Mouse (Mus musculus): ENCODE data around the gene Sdc1. TPM values are rescaled to one million over a fixed set of nuclear protein-coding genes. Genes with fewer than 3 reads are reported as not detected.

The Sdc1 gene
- polyA plus RNA-seq, 1 experiment from 2014 or later, result 208 TPM

DNA sequence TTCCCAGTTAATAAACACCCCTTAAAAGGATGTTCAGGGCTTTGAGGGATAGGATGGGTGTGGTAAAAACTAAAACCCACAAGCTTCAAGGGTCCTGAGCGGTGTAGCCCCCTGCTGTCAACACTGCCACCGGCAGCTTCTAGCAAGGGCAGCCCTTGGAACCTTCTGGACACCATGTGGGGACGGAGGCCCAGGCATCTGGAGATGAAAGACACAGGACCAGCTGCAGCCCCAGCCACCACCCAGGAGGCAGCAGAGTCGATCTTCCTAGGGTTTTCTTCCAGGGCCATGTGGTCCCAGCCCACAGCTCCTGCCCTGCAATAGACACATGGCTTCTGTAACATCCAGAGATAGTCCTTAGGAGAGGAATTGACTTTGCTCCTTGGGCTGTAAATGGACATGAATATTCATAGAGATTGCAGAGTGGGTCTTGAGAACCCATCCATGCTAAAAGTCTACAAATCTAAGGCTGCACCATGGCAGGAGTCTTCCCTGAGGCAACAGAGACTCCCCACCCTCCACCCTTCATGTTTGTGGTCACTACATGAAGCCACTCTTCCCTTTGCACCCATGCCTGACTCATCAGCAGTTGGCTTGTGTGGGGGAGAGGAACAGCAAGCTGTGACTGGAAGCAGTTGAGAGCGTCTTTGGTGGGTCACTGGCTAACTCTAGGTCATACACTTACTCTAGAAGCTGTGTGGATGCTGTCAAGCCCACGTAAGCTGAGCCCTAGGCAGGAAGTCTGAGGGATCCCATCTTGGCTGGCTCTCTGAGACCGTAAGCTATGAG lies 34.0 kb downstream of the Sdc1 start:
- no peak overlapping the region for H3K9ac ChIP-seq
- no peak overlapping the region for H3K4me3 ChIP-seq
- peaks cover 19% of the 10 kb centered on the region for H3K4me1 ChIP-seq
- no peak overlapping the region for H3K27ac ChIP-seq
- no peaks in the 10 kb centered on the region for H3K9me3 ChIP-seq
- no peak for ATAC-seq (ENCODE audit: insufficient number of reproducible peaks, insufficient read depth, low FRiP score, low TSS enrichment, low read depth)
- no peaks in the 10 kb centered on the region for H3K27me3 ChIP-seq
- no peaks in the 10 kb centered on the region for H3K36me3 ChIP-seq
- H3K4me2 ChIP-seq, result no peak overlapping the region
- 78% methylated on average over 7 of the region's 7 CpGs for WGBS

GRCm38 (mm10) chr12:8809086-8809485 lies 38.0 kb downstream of the Sdc1 start:
- H3K4me2 ChIP-seq, result no peak overlapping the region
- H3K9me3 ChIP-seq, result no peaks in the 10 kb centered on the region
- no peak overlapping the region for H3K9ac ChIP-seq
- no peak overlapping the region for H3K27ac ChIP-seq
- 87% methylated on average over 2 of the region's 2 CpGs for WGBS
- H3K4me1 ChIP-seq, result peaks cover 19% of the 10 kb centered on the region
- ATAC-seq (ENCODE audit: insufficient number of reproducible peaks, insufficient read depth, low FRiP score, low TSS enrichment, low read depth), result no peak
- H3K36me3 ChIP-seq, result no peaks in the 10 kb centered on the region
- no peak overlapping the region for H3K4me3 ChIP-seq
- H3K27me3 ChIP-seq, result no peaks in the 10 kb centered on the region

- ATAC-seq (ENCODE audit: insufficient number of reproducible peaks, insufficient read depth, low FRiP score, low TSS enrichment, low read depth), result no peak
- Histone ChIP-seq H3K9ac (no peak overlapping the region), H3K36me3 (no peaks in the 10 kb centered on the region), H3K27me3 (no peaks in the 10 kb centered on the region), H3K9me3 (no peaks in the 10 kb centered on the region), H3K4me3 (no peak overlapping the region), H3K4me1 (peaks cover 16% of the 10 kb centered on the region), H3K27ac (no peak overlapping the region), H3K4me2 (no peak overlapping the region)
- 89% methylated on average over 6 of the region's 6 CpGs for WGBS
Observed at GRCm38 (mm10) chr12:8809626-8810025, 38.5 kb downstream of the Sdc1 start.

DNA sequence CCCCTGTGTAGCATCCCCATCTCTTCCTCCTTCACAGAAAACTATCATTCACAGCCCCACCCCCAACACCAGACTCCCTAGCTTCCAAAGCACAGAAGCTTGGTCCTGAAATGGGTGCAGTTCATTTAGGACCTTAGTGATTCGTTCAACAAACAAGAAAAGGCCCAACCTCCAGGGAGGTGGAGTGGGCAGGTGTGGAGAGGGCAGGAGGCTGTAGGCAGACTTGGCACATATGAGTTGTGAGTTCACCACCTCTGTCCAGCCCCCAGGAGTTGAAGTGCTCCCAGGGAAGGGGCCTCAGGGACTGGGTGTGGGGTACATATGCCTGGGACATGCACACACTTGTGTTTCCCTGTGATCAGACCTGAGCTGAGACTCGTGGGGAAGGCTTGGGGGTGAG lies 39.8 kb downstream of the Sdc1 start:
- no peaks in the 10 kb centered on the region for H3K9me3 ChIP-seq
- H3K27ac ChIP-seq, result no peak overlapping the region
- H3K4me2 ChIP-seq, result no peak overlapping the region
- no peaks in the 10 kb centered on the region for H3K27me3 ChIP-seq
- no peak for ATAC-seq (ENCODE audit: insufficient number of reproducible peaks, insufficient read depth, low FRiP score, low TSS enrichment, low read depth)
- no peak overlapping the region for H3K4me3 ChIP-seq
- no peak overlapping the region for H3K9ac ChIP-seq
- WGBS, result 51% methylated on average over 2 of the region's 2 CpGs
- no peaks in the 10 kb centered on the region for H3K36me3 ChIP-seq
- peaks cover 9% of the 10 kb centered on the region for H3K4me1 ChIP-seq

GRCm38 (mm10) chr12:8811441-8811871 lies 40.3 kb downstream of the Sdc1 start:
- H3K27ac ChIP-seq, result no peak overlapping the region
- no peaks in the 10 kb centered on the region for H3K9me3 ChIP-seq
- no peaks in the 10 kb centered on the region for H3K36me3 ChIP-seq
- ATAC-seq (ENCODE audit: insufficient number of reproducible peaks, insufficient read depth, low FRiP score, low TSS enrichment, low read depth), result no peak; the same call in 1 of the 2 replicates
- peaks cover 9% of the 10 kb centered on the region for H3K4me1 ChIP-seq
- H3K27me3 ChIP-seq, result no peaks in the 10 kb centered on the region
- 65% methylated on average over 6 of the region's 6 CpGs for WGBS
- H3K4me3 ChIP-seq, result no peak overlapping the region
- no peak overlapping the region; the same call in 1 of the 2 replicates for H3K9ac ChIP-seq
- no peak overlapping the region for H3K4me2 ChIP-seq

DNA sequence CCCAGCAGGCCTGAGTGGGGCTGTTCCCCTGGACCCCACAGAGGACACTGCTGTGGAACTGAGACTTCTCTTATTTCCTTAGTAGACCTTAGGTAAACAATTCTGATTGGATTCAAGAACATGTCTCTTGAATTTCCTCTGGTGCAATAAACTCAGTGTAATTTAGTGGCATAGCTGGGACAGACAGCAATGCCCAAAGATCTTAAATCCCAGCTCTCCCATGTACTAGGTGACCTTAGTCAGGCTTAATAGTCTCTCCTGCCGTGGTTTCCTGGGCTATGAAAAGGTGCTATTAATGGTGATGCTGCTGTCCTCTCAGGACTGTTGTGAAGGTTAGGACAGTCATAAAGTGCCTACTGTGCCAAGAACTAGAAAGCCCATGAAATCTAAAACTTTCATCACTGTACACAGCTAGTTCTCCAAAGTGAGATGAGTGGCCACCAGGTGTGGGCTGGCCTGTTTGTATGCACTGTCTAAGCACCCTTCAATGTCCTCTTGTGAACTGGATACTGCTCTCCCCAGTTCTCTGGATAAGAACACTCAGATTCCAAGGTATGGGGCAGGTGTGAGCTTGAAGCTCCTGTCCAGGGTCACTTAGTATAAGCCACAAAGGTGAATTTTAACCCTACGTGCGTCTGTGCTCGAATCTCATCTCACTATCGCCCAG lies 40.9 kb downstream of the Sdc1 start:
- no peaks in the 10 kb centered on the region for H3K36me3 ChIP-seq
- no peak overlapping the region for H3K27ac ChIP-seq
- H3K4me1 ChIP-seq, result peaks cover 9% of the 10 kb centered on the region
- no peak for ATAC-seq (ENCODE audit: insufficient number of reproducible peaks, insufficient read depth, low FRiP score, low TSS enrichment, low read depth)
- no peaks in the 10 kb centered on the region for H3K27me3 ChIP-seq
- H3K9me3 ChIP-seq, result no peaks in the 10 kb centered on the region
- no peak overlapping the region; the same call in 1 of the 2 replicates for H3K9ac ChIP-seq
- H3K4me2 ChIP-seq, result no peak overlapping the region
- WGBS, result 79% methylated on average over 5 of the region's 5 CpGs
- H3K4me3 ChIP-seq, result no peak overlapping the region

GRCm38 (mm10) chr12:8817467-8818232 lies 46.5 kb downstream of the Sdc1 start:
- no peaks in the 10 kb centered on the region for H3K27me3 ChIP-seq
- H3K4me2 ChIP-seq, result peak overlapping the region; percentile 26
- 26% methylated on average over 13 of the region's 13 CpGs for WGBS
- 0 out of 2 replicates have a peak overlapping the region, but pooled peaks have one; percentile 33 for H3K27ac ChIP-seq
- no peaks in the 10 kb centered on the region for H3K36me3 ChIP-seq
- peaks cover 9% of the 10 kb centered on the region for H3K4me1 ChIP-seq
- ATAC-seq (ENCODE audit: insufficient number of reproducible peaks, insufficient read depth, low FRiP score, low TSS enrichment, low read depth), result peak; percentile 64; the same call in 1 of the 2 replicates
- no peak overlapping the region for H3K9ac ChIP-seq
- no peak overlapping the region for H3K4me3 ChIP-seq
- H3K9me3 ChIP-seq, result no peaks in the 10 kb centered on the region

- 41% methylated on average over 3 of the region's 3 CpGs for WGBS
- Histone ChIP-seq H3K27me3 (no peaks in the 10 kb centered on the region), H3K36me3 (no peaks in the 10 kb centered on the region), H3K4me1 (peaks cover 9% of the 10 kb centered on the region), H3K27ac (0 out of 2 replicates have a peak overlapping the region, but pooled peaks have one; percentile 33), H3K4me2 (peak overlapping the region; percentile 26), H3K9ac (no peak overlapping the region), H3K4me3 (no peak overlapping the region), H3K9me3 (no peaks in the 10 kb centered on the region)
- no peak for ATAC-seq (ENCODE audit: insufficient number of reproducible peaks, insufficient read depth, low FRiP score, low TSS enrichment, low read depth)
Observed at GRCm38 (mm10) chr12:8818233-8818672, 47.1 kb downstream of the Sdc1 start.

DNA sequence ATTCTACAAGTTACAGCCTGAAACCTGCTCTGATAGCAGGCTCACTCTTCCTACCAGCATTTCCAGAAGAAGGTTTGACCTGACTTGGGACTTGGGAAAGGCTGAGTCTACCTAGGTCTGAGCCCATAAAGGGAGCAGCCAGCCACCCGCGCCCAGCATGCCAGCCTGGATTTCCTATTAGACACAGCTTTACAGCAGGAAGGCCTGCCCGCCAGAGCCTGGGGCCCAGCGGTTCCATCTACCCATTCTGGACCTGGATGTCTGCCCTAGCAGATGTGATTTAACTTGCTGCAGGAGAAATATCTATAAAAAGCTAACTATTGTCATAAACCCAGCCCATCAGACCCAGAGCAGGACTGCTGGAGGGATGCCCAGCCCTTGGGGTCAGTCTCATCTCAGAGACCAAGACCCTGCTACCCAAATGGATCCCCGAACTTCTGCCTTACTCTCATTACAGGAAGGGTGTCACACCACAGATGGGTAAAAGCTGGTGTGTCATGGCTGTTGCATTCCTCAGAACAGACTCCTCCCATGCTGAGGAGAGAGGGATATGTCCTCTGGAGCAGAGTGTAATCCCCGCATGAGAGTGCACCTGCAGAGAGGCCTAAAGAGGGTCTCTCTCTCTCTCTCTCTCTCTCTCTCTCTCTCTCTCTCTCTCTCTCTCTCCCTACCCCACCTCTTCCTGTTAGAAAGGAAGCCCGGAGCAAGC lies 54.0 kb downstream of the Sdc1 start:
- 67% methylated on average over 7 of the region's 7 CpGs for WGBS
- Histone ChIP-seq H3K4me1 (peaks cover 8% of the 10 kb centered on the region; the same call in 1 of the 2 replicates), H3K36me3 (no peaks in the 10 kb centered on the region), H3K27me3 (no peaks in the 10 kb centered on the region), H3K4me3 (no peak overlapping the region), H3K9ac (no peak overlapping the region), H3K9me3 (no peaks in the 10 kb centered on the region), H3K27ac (no peak overlapping the region), H3K4me2 (no peak overlapping the region)
- ATAC-seq (ENCODE audit: insufficient number of reproducible peaks, insufficient read depth, low FRiP score, low TSS enrichment, low read depth), result no peak

GRCm38 (mm10) chr12:8827014-8827715 lies 56.0 kb downstream of the Sdc1 start:
- Histone ChIP-seq H3K4me3 (no peak overlapping the region), H3K4me1 (peaks cover 8% of the 10 kb centered on the region; the same call in 1 of the 2 replicates), H3K4me2 (no peak overlapping the region), H3K9ac (no peak overlapping the region), H3K27ac (no peak overlapping the region), H3K9me3 (no peaks in the 10 kb centered on the region), H3K36me3 (no peaks in the 10 kb centered on the region), H3K27me3 (no peaks in the 10 kb centered on the region)
- WGBS, result 86% methylated on average over 9 of the region's 9 CpGs
- no peak for ATAC-seq (ENCODE audit: insufficient number of reproducible peaks, insufficient read depth, low FRiP score, low TSS enrichment, low read depth)

All from embryonic facial prominence, embryonic 13.5 days (tissue).